Mouse (Mus musculus): ENCODE data around the gene Tor1b. TPM values are rescaled to one million over a fixed set of nuclear protein-coding genes. Genes with fewer than 3 reads are reported as not detected.

Tor1b gene
- polyA plus RNA-seq, 1 experiment: 14.3 TPM

DNA sequence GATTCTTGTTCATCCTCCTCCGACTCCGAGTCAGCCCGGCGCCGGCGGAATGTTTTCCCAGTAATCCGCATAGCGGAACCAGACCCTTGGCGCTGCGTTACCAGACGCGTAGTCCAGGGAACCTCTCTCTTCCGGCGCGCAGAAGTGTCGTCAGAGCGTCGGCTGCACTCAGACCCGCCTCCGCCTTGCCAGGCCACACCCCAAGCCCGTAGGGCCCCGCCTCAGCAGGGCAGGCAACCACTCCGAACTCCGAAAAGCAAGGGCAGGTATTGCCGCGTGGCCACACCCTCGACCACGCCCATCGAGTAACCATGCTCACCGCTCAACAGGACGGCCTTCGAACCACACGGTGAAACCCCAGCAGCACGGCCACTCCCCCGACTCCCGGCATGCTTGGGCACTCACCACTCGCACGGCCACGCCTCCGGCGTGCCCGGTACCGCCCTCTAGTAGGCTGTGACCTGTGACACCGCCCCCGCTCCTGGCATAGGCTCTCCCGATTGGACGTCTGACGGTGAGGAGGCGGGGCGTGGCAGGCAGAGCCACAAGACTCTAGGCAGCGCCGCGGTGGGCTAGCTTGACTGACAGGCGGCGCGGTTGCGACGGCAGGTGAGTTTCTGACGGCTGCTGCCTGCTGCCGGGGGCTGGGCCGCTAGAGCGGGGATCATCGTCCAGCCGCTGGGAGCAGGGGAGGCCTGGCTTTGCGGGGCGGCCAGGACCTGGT lies 29.2 kb downstream of the Tor1b start, which contains the start of the genes BC005624 and Usp20:
Gene BC005624 (minus strand): TSS at position 412 of the 724 bp plus-strand sequence.
Gene Usp20 (plus strand): TSS at position 490 of the 724 bp plus-strand sequence.
- under 1% methylated on average over 66 of the region's 66 CpGs for WGBS
- DNase-seq (ENCODE audit: low read depth, low spot score): peak; percentile 97

DNA sequence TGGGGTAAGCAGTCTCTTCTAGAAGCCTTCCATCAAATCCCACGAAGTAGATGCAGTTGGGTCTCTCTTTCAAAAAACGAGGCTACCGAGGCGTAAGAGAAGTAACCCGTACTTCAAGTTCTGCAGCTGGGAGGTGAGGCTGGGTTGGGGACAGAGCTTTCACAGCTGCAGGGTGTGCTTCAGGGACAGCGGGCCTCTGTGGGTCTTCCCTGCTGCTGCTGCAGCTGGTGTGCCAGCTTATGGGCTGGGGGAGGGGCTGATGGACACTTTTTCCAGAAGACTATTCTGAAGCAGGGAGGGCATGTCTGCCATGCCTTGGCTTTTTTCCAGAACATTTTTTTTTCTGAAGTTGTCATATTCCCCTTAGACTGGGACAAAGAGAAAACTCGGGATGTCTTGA lies 30.3 kb downstream of the Tor1b start:
- DNase-seq (ENCODE audit: low read depth, low spot score): no peak
- 29% methylated on average over 7 of the region's 7 CpGs for whole genome bisulfite sequencing

DNA sequence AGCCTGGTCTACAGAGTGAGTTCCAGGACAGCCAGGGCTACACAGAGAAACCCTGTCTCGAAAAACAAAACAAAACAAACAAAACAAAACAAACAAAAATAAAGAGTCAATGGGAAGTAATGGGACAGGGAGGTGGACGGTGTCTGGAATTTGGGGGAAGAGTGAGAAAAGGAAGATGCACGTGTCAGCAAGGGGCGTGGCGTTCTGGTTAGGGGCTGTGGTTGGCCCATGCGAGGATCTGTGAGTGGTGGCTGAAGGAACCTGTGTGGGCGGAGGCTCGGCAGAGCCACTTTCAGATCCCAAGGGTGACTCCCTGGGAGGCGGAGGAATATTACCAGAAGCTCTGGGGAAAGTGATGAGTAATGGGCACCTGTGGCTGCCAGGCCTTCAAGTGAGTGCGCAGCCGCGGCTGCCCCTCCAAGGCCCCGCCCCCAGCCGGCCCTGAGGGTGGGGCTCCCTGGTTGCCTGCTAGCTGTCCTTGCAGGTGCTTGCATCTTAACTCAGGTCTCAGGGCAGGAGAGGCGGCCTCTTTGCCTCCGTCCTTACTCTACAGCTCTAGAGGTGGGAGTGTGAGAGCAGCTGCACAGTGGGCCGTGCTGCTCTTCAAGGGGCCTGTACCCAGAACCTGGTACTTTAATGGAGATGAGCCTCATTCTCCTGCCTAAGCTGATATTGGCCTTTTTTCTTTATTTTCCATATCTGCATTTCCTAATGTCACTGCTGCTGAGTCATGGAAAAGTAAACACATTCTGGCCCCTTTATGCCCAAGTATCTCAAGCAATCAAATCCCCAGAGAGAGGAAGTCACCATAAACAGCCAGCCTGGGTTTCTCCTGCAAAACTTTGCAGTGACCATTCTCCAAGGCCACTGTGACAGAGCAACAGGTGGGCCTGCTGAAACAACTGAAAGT lies 32.6 kb downstream of the Tor1b start:
- 14% methylated on average over 17 of the region's 17 CpGs for WGBS
- DNase-seq (ENCODE audit: low read depth, low spot score): peak; percentile 65

DNA sequence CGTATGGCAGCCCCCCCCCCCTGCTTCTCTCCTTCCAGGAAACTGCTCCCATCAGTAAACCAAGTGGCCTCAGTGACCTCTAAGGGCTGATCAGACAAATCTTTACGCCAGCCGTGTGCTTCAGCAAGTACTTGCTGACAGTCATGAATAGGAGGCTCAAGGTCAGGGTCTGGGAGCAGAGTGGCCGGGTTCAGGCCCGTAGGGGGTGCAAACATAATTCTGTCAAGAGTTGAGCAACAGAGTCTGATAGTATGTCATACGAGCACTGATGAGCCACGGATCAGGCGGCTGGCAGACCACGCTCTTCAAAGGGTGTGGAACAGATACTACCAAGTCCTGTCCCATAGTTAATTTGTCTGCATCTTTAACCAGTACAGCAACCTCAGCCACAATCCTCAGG lies 37.5 kb downstream of the Tor1b start:
- no peak for DNase-seq (ENCODE audit: low read depth, low spot score)
- WGBS: 88% methylated on average over 9 of the region's 9 CpGs

DNA sequence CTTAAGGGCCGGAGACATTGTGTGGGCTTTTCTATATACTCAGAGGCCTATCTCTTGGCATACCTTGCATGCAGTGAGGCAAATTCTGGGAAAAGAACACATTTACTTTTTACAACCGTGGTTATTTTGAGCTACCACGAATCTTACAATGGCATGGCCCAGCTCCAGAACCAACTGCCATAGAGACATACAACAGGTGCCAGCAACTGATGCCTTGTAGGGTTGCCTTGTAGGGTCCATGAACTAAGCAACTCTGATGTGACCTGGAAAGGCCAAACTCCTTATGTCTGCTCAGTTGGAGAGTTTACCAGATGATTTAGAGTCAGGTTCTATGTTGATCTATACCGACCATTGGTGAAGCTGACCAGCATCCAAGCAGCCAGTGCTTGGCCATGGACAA lies 42.1 kb downstream of the Tor1b start:
- no peak for DNase-seq (ENCODE audit: low read depth, low spot score)
- WGBS: 83% methylated on average over 4 of the region's 4 CpGs

DNA sequence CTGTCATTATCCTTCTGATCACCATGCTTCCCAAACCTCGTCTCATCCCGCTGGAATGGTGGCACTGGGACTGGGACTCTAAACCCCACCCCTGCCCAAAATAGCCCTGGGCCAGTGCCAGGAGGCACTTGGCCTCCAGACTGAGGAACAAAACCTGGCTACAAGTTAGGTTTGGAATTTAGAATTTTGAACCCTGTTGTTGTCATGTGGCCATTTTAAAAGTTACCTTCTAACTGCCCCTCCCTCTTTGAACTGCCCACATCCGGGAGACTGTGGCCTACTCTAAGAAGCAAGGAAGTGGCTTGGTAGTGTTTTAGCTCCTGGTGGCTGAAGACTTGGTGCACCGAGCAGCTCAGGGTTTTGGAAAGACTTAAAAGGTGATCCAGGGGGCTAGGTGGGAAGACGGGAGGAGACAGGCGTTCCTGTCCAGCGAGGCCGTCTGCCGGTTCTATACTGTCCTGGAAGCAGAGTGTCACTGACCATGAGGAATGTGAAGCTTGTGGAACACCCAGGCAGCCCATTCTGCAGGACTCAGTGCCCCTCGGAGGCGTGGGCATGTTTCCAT lies 42.8 kb downstream of the Tor1b start:
- WGBS: 73% methylated on average over 11 of the region's 11 CpGs
- DNase-seq (ENCODE audit: low read depth, low spot score): no peak

DNA sequence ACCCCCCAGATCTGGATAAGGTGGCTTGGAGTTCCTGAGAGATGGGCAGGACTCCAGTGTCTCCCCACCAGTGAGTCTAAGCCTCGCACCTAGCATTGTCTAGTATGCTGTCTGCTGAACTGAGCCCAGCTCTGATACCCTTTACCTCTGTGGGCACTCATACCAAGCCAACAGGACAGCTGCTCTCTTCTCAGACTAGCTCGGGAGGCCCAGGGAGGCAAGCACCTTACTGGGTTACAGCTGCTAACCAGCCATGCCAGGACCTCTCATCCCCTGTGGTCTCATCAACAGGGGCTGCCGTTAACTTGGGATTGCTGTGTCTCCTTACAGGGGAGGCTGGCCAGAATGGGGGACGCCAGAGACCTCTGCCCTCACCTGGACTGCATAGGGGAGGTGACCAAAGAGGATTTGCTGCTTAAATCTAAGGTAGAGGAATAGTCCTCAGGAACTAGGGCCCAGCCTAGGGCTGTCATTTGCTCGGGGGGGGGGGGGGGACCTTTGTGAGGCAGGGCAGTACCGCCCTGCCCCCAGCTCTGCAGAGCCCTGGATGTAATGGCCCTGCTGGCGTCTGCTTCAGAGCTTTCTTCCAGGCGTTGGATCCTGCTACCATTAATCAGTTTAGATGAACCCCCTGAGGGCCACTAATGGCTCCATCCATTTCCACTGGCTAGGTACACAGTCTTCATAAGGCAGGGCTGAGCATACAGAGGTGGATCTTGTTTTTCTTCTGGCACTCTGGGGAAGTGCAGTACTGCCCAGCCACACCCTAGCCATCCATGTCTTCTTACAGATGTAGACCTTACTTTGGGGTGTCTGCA lies 45.9 kb downstream of the Tor1b start:
- WGBS: 83% methylated on average over 8 of the region's 8 CpGs
- no peak for DNase-seq (ENCODE audit: low read depth, low spot score)

DNA sequence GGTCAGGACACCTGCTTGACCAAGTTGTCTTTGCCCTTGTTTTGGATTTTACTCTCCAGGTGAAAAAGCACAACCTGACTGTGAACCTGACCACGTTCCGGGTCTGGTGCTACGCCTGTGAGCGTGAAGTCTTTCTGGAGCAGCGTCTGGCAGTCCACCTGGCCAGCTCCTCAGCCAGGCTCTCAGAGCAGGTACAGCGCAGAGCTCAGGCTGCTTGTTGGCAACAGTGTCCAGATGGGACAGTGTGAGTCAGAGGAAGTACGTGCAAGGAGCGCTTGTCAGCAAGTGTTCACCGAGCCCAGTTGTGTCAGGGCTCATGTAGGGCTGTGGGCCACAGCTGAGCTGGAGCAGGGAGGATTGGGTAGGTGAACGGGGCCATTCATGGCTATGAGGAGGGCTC lies 50.1 kb downstream of the Tor1b start:
- DNase-seq (ENCODE audit: low read depth, low spot score): no peak
- 95% methylated on average over 10 of the region's 10 CpGs for WGBS

DNA sequence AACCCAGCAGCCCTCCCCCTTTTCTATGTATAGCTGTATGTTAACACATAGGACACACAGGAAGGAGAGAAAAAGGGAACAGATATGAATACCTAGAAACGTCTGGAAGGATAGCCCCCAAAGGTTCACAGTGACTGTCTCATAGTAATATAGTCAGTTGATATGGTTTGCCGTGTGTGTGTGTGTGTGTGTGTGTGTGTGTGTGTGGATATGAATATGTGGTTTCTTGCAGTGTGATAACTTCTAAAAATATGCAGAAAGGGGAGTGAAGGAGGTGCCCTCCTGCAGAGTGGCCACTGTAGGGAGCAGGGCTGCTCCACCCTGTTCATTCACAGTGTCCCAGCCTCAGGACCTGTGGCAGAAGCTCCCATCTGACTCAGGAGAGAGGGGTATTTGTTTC lies 52.7 kb downstream of the Tor1b start:
- 84% methylated on average over 2 of the region's 2 CpGs for WGBS
- DNase-seq (ENCODE audit: low read depth, low spot score): no peak

DNA sequence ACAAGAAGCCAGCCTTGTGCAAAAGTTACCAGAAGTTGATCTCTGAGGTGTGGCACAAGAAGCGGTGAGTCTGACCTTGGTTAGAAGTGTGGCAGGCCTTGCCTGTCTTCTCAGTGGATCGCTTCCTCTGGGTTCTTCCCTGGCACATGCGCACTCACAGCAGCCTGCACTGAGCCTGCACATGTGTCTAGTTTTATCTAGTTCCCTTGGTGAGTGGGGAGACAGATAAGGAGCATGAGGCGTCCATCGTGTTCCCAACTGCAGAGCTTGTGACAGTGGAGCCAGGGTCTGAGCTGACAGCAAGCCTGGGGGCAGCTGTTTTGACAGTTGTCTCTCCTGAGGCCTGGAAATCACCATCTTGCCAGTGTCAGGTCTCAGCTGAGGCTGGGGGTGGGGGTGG lies 53.7 kb downstream of the Tor1b start:
- WGBS: 93% methylated on average over 5 of the region's 5 CpGs
- DNase-seq (ENCODE audit: low read depth, low spot score): no peak

DNA sequence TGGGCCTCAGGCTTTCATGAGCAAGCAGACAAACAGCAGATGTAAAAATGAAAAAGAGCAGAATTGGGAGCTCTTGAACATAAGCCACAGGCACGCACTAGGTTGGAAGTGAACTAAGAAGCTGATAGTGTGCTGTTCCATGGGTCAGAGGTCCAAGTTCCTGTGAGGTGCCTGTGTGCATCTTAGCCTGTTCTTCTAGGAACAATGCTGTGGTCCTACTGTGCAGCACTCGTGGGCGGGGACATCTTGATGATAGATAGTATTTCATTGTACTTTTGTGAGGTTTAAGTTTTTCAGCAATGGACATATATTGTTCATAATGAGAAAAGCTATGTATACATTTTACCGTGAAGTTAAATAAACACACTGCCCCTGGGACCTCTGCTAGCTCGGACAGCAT lies 54.4 kb downstream of the Tor1b start:
- 87% methylated on average over 5 of the region's 5 CpGs for WGBS
- DNase-seq (ENCODE audit: low read depth, low spot score): no peak

Other genes starting within 250 kb of the Tor1b start
- 1.3 and 2.6 TPM in 2 replicates for gene 1700001O22Rik, start 149.3 kb upstream of the Tor1b start, polyA plus RNA-seq (2012; rRNA removed)
- 21.3 and 24.4 TPM in 2 replicates for gene Ntmt1, start 145.1 kb upstream of the Tor1b start, polyA plus RNA-seq (2012; rRNA removed)
- 21.4 and 30.1 TPM in 2 replicates for gene Asb6, start 122.6 kb upstream of the Tor1b start, polyA plus RNA-seq (2012; rRNA removed)
- gene Prrx2, start 118.0 kb upstream of the Tor1b start, polyA plus RNA-seq (2012; rRNA removed): 2.5 and 3.2 TPM in 2 replicates
- gene Ptges, start 23.1 kb upstream of the Tor1b start, polyA plus RNA-seq (2012; rRNA removed): 9.6 and 11.4 TPM in 2 replicates
- gene Tor1a, start 15.0 kb downstream of the Tor1b start, polyA plus RNA-seq (2012; rRNA removed): 51.1 and 58.2 TPM in 2 replicates
- 17.7 and 18.5 TPM in 2 replicates for gene BC005624, start 29.2 kb downstream of the Tor1b start, polyA plus RNA-seq (2012; rRNA removed)
- gene Usp20, start 29.3 kb downstream of the Tor1b start, polyA plus RNA-seq (2012; rRNA removed): 6.0 and 6.8 TPM in 2 replicates
- 24.3 and 30.2 TPM in 2 replicates for gene Fnbp1, start 189.0 kb downstream of the Tor1b start, polyA plus RNA-seq (2012; rRNA removed)
- gene Gpr107, start 199.4 kb downstream of the Tor1b start, polyA plus RNA-seq (2012; rRNA removed): 26.6 and 35.9 TPM in 2 replicates